Comparison of ENCODE assay signal across 18 mouse cellular contexts in genomic region chr1:193250026-193250425, GRCm38 (mm10). TPM values are rescaled to one million over a fixed set of nuclear protein-coding genes. Genes with fewer than 3 reads are reported as not detected.
"Had no signal": no experiment of that assay in that cellular context is flagged by ENCODE, and none has a peak within 500 bp of the region (broad histone marks: within the 10 kb centered on the region; RNA-seq: fewer than 3 reads in every experiment).

No protein-coding gene starts in this region.

- ATAC-seq: liver, postnatal 0 days; lung, postnatal 0 days; midbrain, embryonic 16.5 days had no signal

- DNase-seq: liver, postnatal 0 days; lung, adult 2 months; lung, postnatal 14 days; lung, postnatal 36 days; midbrain, embryonic 14.5 days; retina, postnatal 1 day; right cerebral cortex, postnatal 25 days; right cerebral cortex, postnatal 4 days; spleen, adult 18-20 months; thymus, adult 2 months; thymus, postnatal 25 days; thymus, postnatal 4 days had no signal

RNA-seq across cellular contexts. Expression of gene Hsd11b1, which starts 13.8 kb away (rescaled TPM):
- polyA plus RNA-seq: midbrain, embryonic 12.5 days; neural tube, embryonic 11.5 days; neural tube, embryonic 13.5 days had no signal

RNA-seq across cellular contexts. Expression of gene Lamb3, which starts 42.5 kb away (rescaled TPM):
- polyA plus RNA-seq: macrophage had no signal
